Mouse (Mus musculus) kidney, postnatal 4 days (tissue): ENCODE results near the gene Troap.

ENCODE experiments used
- DNase-seq, 2 experiments: peaks; one replicate each; pipeline ENCODE4 v3.0.0; 2021; ENCODE audit warnings: mixed read lengths in 2 of 2

Troap gene

DNA sequence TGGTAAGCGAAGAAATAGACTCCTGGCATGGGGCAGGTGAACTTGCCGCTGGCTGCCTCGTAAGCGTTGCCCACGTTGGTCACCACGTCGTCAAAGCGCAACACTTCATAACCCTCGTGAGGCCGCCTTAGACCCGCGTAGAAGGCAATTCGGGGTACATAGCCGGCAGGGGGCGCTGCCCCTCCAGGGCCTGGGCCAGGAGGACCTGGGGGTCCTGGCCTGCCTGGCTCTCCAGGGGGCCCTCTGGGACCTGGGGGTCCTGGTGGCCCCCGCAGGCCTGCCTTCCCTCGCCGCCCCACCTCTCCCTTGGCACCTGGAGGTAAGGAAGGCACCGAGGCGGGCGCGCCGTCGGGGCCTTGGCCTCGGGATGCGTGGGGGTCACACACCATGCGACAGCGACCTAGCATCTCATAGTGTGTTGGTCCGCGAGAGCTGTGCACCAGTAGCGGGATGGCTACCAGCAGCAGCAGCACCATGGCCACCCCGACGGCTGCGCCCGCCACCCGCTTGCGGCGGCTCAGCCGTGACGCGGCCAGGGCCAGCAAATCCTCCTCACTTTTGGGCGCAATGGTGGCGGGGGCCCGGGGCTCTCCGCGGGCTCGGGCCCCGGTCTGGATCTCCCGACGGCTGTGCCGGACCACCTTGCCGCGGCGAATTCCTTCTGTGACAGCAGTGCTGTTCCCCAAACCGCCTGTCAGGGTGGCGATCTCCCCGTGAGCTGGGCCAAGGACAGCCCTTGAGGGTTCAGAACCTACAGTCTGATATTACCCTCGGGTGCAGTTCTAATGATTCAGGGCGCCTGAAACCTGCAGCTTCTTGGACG lies 13.1 kb downstream of the Troap start, which contains the start of gene C1ql4:
TSS of gene C1ql4 (minus strand) at position 565 of the 823 bp plus-strand sequence.
- DNase-seq, result peak; percentile 68 to 74

GRCm38 (mm10) chr15:99088292-99088691 lies 13.9 kb downstream of the Troap start:
- DNase-seq, result peak; percentile 92 to 94

DNA sequence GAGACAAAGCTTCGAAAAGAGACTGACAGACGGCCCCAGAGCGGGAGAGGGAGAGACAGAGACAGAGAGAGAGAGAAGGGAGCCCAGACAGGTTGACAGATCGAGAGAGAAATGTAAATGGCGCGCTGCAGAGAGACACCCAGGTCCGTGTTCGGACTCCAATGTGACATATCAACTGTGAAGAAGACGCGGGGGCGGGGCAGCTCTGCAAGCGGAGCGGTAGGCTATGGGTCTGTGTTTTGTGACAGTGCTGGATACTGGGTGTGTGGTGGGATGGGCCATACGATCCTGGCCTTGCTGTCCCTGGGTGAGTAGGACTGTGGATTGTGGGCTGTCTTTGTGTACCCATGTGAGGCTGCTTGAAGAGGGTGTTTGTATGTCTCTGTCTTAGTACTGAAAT lies 14.7 kb downstream of the Troap start:
- peak; percentile 65 to 73 for DNase-seq

DNA sequence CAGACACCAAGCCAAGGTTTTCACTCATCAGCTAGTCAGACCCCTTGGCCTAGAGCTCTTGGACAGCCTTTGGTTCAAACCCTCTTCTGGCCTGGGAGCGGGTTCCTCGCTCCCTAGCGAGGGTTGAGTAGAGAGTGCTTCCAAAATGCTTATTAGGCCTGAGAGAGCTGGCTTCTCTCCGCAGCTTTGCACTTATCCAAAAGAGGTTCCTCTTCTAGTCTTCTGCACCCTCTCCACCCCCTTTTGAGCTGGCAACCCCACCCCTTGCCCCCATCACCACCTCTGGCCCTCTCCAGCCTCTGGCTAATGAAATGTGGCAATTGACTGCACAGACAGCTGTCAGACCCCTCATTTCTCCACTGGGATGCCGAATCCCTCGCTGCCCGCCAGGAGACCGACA lies 18.5 kb downstream of the Troap start, which contains the start of gene Dnajc22:
TSS of gene Dnajc22 (plus strand) at position 301 of the 400 bp plus-strand sequence.
- DNase-seq, result no peak

- peak; percentile 72 to 82 for DNase-seq
These were observed 19.2 kb downstream of the Troap start for GRCm38 (mm10) chr15:99093291-99094258.

DNA sequence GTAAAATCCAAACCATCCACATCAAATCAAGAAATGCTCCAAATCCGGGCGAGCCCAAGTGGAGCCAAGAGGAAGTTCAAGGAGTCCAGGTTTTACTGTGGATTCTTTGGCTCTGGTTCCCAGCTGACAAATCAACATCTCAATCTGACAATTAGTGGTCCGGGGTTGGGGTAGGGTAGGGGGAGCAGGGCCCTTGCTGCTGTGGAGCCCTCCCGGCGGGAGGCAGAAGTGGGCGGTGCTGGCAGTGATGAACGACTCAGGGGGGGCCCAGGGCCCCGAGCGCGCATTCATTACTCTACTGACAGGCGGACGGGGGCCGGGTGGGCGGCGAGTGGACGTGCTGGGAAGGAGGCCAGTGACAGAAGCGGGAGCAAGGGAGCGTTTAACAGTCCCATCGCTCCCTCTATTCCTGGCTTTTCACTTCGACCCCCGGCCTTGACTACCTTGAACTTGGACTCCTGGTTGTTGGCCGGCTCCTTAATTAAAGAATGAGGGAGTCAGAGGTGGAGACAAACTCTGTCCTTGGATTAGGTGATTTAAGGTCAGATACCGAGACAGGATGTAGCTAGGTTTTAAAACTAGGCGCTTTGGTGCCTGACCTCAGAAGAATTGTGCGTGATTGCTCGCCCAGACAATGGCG lies 20.4 kb downstream of the Troap start:
- DNase-seq, result peak; percentile 76 to 85

DNA sequence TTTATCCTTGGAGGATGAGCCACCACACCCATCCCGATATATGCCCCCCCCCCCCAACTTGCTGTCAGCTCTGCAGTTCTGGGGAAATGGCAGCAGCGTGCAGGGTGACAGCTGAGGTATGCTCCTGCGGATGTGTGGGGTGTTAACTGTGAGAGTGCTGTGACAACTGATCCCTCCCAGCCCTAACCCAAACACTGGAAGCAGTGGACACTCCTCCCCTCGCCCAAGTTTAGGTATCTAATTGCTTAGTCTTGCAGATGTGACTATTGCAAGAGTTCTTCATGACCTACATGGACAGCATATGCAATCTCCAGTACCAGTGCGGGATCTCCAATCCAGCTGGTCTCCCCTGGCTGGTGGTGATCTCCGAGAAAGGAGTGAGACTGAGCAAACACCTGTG lies 21.0 kb downstream of the Troap start:
- DNase-seq, result no peak

DNA sequence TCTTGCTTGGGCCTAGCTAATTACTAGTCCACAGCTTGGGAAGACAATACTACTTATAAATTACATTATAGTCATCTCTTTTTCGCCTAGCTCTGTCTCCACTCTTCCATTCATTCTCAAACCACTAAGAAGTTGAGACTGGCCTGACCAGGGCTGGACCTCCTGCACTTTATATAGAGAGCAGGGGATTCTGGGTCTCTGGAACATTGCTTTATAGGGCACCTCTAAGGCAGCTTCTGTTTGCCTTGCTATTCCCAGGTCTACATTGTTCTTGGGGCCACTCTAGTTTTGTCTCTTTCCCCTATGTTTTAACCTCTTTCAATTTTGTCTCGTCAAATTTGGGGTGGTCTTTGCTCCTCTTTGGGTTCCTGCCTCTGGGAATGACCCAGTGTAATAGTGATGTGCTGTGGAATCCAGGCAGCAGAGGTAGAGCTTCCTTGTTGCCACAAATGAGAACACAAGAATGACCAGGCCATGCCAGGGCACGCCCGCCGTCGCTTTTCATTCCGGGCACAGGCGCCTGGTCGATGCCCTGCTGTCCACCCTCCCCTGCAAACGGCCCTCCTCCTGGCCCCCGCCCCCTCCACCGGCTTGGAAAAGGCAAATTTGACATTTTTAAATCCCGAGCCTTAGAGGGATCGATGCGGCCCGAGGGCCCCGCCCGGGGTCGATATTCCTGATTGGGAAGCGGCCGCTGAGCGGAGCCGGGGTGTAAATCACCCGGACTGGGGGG lies 21.9 kb downstream of the Troap start:
- no peak for DNase-seq

GRCm38 (mm10) chr15:99096831-99097500 lies 22.6 kb downstream of the Troap start:
- peak; percentile 76 to 85 for DNase-seq

DNA sequence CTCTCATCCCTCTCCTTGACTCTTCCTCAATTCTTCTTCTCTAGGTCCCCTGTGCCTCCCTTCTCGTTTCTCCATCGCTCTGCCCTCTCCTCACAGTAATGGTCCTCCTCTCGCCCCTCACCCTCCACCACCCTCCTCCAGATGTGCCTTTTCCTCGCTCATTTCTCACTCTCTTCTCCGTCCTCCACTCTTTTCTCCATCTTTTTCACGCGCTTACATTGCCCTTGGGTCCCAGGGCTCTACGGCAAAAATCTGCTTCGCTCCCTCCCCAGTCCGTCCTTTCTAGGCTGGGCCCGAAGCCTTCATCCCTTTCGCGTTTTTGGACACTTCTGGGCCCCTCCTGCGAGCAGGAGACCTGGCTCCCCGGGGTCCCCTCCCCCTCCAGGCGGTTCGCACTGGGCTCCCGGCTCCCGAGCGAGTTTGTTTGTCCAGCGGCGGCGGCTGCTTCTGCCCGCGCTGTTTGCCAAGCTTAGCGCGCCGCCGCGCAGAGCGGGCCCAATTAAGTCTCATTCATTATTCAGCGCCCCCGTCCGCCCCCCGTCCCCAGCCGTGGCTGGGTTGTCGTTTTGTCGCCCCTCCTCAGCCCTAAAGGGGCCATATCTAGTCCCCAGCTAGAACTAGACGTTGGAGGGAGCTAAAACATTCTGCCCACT lies 23.6 kb downstream of the Troap start:
- DNase-seq, result peak; percentile 64 to 76

DNA sequence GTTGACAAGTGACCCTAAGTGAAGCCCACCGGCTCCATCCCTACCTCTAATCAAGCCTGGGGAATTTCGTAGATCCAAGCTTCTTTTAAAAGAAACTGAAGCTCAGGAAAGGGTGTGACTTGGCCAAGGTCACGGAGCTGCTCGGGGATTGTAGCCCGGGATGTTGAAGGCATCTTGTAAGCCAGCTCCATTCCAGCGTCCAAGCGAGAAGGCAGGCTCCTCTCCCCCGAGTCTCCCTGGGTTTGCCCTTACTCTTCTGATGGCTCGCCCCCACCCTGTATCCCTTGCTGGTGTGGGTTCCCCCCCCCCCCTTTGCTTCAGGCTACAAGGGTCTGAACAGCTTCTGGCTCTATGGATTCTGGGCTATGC lies 24.1 kb downstream of the Troap start:
- peak in 1 of 2 experiments; percentile 36 for DNase-seq

- DNase-seq, result peak; percentile 84 to 91
These were observed 24.8 kb downstream of the Troap start for GRCm38 (mm10) chr15:99099139-99099556.

GRCm38 (mm10) chr15:99099984-99100383 lies 25.6 kb downstream of the Troap start:
- no peak for DNase-seq

DNA sequence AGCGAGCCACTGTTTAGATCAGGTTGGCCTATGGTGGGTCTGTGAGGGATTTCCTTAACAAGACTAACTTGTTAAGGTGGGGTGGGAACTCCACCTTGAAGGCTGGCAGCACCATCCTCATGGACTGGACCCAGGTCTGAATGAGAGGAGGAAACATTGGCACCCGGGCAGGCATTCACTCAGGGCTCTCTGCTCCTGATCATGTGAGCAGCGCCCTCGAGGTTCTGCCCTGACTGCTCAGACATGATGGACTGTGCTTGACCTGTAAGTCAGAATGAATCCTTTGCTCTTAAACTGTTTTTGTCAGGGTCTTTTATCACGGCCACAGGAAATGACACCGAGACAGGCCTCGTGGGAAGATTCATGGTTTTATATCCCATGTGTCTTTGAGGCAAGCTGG lies 30.9 kb downstream of the Troap start:
- peak in 1 of 2 experiments; percentile 33 for DNase-seq

- no peak for DNase-seq
These were observed 33.5 kb downstream of the Troap start for GRCm38 (mm10) chr15:99107866-99108265.

DNA sequence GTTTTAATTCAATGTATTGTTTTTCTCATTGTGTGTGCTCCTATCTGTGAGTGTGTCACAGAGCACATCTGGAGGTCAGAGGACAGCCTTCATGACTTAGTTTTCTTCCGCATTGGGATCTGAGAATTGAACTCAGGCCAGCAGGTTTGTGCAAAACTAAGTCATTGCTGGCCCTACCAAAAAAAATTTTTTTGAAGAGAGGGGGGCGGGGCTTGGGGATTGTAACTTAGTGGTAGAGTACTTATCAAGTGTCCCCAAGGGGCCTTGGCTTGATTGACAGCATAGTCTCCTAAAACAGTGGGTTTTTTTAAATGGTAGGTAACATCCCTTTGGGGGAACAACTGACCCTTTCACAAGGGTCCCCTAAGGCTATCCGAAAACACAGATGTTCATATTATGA lies 36.8 kb downstream of the Troap start:
- no peak for DNase-seq

- DNase-seq, result no peak
These were observed 37.4 kb downstream of the Troap start for GRCm38 (mm10) chr15:99111809-99112208.

DNA sequence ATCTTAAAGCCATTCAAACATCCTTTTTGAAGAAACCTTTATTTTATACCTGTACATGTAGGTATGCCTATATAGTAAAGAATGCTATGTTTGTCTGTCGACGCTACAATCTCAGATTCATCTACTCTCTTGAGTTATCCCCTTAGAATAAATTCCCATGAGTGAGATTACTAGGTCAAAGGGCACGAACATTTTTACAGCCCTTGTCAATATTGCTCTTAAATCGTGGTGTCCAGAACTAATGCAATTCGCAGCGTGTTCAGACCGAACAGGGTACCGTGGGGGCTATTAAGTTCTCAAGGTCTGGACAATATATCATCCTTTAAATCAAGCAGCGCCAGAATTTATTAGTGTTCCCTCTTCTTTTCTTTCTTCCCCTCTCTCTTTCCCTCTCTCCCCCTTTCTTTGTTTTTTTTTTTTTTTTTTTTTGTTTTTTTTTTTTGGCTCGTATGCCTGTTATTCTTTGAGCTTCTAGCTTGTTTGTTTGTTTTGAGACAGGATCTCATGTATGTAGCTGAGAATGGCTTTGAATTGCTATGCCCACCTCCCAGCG lies 38.5 kb downstream of the Troap start:
- DNase-seq, result no peak

- peak in 1 of 2 experiments; percentile 51 for DNase-seq
These were observed 39.1 kb downstream of the Troap start for GRCm38 (mm10) chr15:99113396-99113975.
